Comparison of ENCODE assay signal across 14 mouse cellular contexts in genomic region chr3:27655673-27656072, GRCm38 (mm10). TPM values are rescaled to one million over a fixed set of nuclear protein-coding genes. Genes with fewer than 3 reads are reported as not detected.
DNase-seq lines count a peak whose midpoint lies in the region; ATAC-seq and TF ChIP-seq lines count a peak whose summit lies in the region.
"Had no signal": no experiment of that assay in that cellular context is flagged by ENCODE, and none has a peak within 500 bp of the region (broad histone marks: within the 10 kb centered on the region; RNA-seq: fewer than 3 reads in every experiment).

No protein-coding gene starts in this region.

- H3K9me3 ChIP-seq in heart, embryonic 13.5 days, result no peaks in the 10 kb centered on the region
- no peaks in the 10 kb centered on the region for H3K9me3 ChIP-seq in E14TG2a.4 (ENCODE audit: low read length)
- H3K9me3 ChIP-seq: neural tube, embryonic 13.5 days had no signal

- H3K27me3 ChIP-seq in heart, embryonic 13.5 days (replicated peaks), result no peaks in the 10 kb centered on the region
- H3K27me3 ChIP-seq in E14TG2a.4 (ENCODE audit: insufficient read depth, low read length), result no peaks in the 10 kb centered on the region
- H3K27me3 ChIP-seq: neural tube, embryonic 13.5 days had no signal

- H3K36me3 ChIP-seq in heart, embryonic 13.5 days, result no peaks in the 10 kb centered on the region; the same call in 1 of the 2 replicates
- H3K36me3 ChIP-seq in E14TG2a.4 (ENCODE audit: insufficient read depth, low read length), result no peaks in the 10 kb centered on the region
- H3K36me3 ChIP-seq: neural tube, embryonic 13.5 days had no signal

- DNase-seq in heart, adult 9 months (ENCODE audit: low spot score in 2 of 2), result no peak
- peak; percentile 49 for DNase-seq in adrenal gland, adult 8-10 months
- peak; percentile 30 for DNase-seq in heart, postnatal 4 days
- DNase-seq in liver, result no peak
- no peak for DNase-seq in right cerebral cortex, postnatal 14 days
- DNase-seq: cerebellum, adult 11-12 months; kidney, postnatal 14 days; layer of hippocampus, postnatal 36 days; thymus, postnatal 36 days had no signal

- H3K4me3 ChIP-seq in heart, embryonic 13.5 days, result no peak overlapping the region
- peak overlapping the region; percentile 49; the same call in 1 of the 2 replicates for H3K4me3 ChIP-seq in E14TG2a.4 (replicated peaks; ENCODE audit: low read length)
- H3K4me3 ChIP-seq: neural tube, embryonic 13.5 days had no signal

- no peak for ATAC-seq in heart, embryonic 13.5 days (ENCODE audit: extremely low read depth, insufficient number of reproducible peaks, low FRiP score, low TSS enrichment)
- ATAC-seq: midbrain, embryonic 16.5 days had no signal

- WGBS in heart, embryonic 13.5 days, result 12% methylated on average over 4 of the region's 4 CpGs

- H3K4me2 ChIP-seq in heart, embryonic 13.5 days, result no peak overlapping the region; the same call in 1 of the 2 replicates
- H3K4me2 ChIP-seq: neural tube, embryonic 13.5 days had no signal

- H3K4me1 ChIP-seq in heart, embryonic 13.5 days, result peaks cover 97% of the 10 kb centered on the region
- peaks cover 83% of the 10 kb centered on the region for H3K4me1 ChIP-seq in E14TG2a.4 (replicated peaks; ENCODE audit: low read depth, low read length)

- no peak for TF ChIP-seq CTCF in E14TG2a.4 (conservative IDR thresholded peaks at IDR 0.05; ENCODE audit: low read length)

- H3K27ac ChIP-seq in heart, embryonic 13.5 days (replicated peaks), result peak overlapping the region; percentile 85
- H3K27ac ChIP-seq: macrophage; neural tube, embryonic 13.5 days had no signal

- no peak overlapping the region for H3K9ac ChIP-seq in heart, embryonic 13.5 days
- H3K9ac ChIP-seq: neural tube, embryonic 13.5 days had no signal

RNA-seq across cellular contexts. Expression of gene Fndc3b, which starts 55.4 kb away (rescaled TPM):
- polyA plus RNA-seq in heart, embryonic 13.5 days (2015; fragmentation: Nextera tagmentation; extraction: Ambion mirVana), result 22.3 and 24.0 TPM in 2 replicates
- total RNA-seq in adrenal gland, adult 8-10 months (2022), result 100 to 1,000 TPM in 3 of 4 experiments, 10 to 100 TPM in 1; 97.2 to 128 (median 115) TPM
- total RNA-seq in heart, postnatal 4 days (2021), result 10 to 100 TPM; 83.4 to 89.7 TPM

Comparison
In these comparisons a context has a peak if more than half of its experiments do, and no peak if none do; other contexts are left out.
1. DNase-seq: peak in adrenal gland, adult 8-10 months (single experiment) and heart, postnatal 4 days (single experiment); none in heart, adult 9 months (0 of 2), liver (single experiment) and right cerebral cortex, postnatal 14 days (single experiment).